Mouse (Mus musculus) lung, postnatal 0 days (tissue): ENCODE measurements around the gene Mettl18. TPM values are rescaled to one million over a fixed set of nuclear protein-coding genes. Genes with fewer than 3 reads are reported as not detected.
A peak's percentile ranks its signal among the peaks of the same experiment; 100 is the strongest.

Experiments used
- ATAC-seq: fragments of 200-750 bp; cut with Nextera tagmentation; 2 replicates; pipeline ENCODE4 v1.8.0; 2017; ENCODE audit warnings: moderate library complexity
- DNase-seq: peaks from one replicate; pipeline ENCODE4 v3.0.0-alpha.2; 2016; ENCODE audit warnings: low spot score
- H3K27ac ChIP-seq: fragments of 300-500 bp; sonication (generic); 2 replicates; pipeline ENCODE4 v1.5.1; 2014; ENCODE audit warnings: antibody characterized with exemption, mild to moderate bottlenecking, low read length, mixed read lengths
- H3K27me3 ChIP-seq: fragments of 300-500 bp; sonication (generic); replicated peaks from 2 replicates; pipeline ENCODE4 v1.6.1; 2014; ENCODE audit warnings: low read length, mixed read lengths; ENCODE audit not compliant: insufficient read depth
- H3K36me3 ChIP-seq: fragments of 300-500 bp; sonication (generic); 2 replicates; pipeline ENCODE4 v1.6.1; 2014; ENCODE audit warnings: low read length, mixed read lengths; ENCODE audit not compliant: insufficient read depth
- H3K4me1 ChIP-seq: fragments of 300-500 bp; sonication (generic); 2 replicates; pipeline ENCODE4 v1.6.1; 2014; ENCODE audit warnings: antibody characterized with exemption, low read depth, low read length, mixed read lengths; ENCODE audit not compliant: insufficient read depth
- H3K4me2 ChIP-seq: fragments of 300-500 bp; sonication (generic); replicated peaks from 2 replicates; pipeline ENCODE4 v1.6.1; 2014; ENCODE audit warnings: low read depth, mild to moderate bottlenecking, low read length, moderate library complexity, mixed read lengths
- H3K4me3 ChIP-seq: fragments of 300-500 bp; sonication (generic); 2 replicates; pipeline ENCODE4 v1.5.1; 2014; ENCODE audit warnings: low read depth, low read length
- H3K9ac ChIP-seq: fragments of 300-500 bp; sonication (generic); replicated peaks from 2 replicates; pipeline ENCODE4 v1.6.1; 2014; ENCODE audit warnings: low read depth, mild to moderate bottlenecking
- H3K9me3 ChIP-seq: fragments of 300-500 bp; sonication (generic); 2 replicates; pipeline ENCODE4 v1.6.1; 2016; ENCODE audit warnings: low read length, mixed read lengths
- CTCF ChIP-seq: IDR thresholded peaks from 2 replicates; pipeline ENCODE4 v1.5.1; 2016; ENCODE audit warnings: antibody characterized with exemption, mild to moderate bottlenecking
- EP300 ChIP-seq: IDR thresholded peaks from 2 replicates; pipeline ENCODE4 v1.6.1; 2016; ENCODE audit warnings: antibody characterized with exemption, mild to moderate bottlenecking, control low read depth
- WGBS: fragments of 180-500 bp; shearing (Covaris S2); extraction: QIAGEN DNeasy Blood & Tissue Kit; methylation state at CpG from one replicate; pipeline ENCODE4 v1.1.7; 2014; 5-methylcytosine and 5-hydroxymethylcytosine counted together
- polyA plus RNA-seq: library from polyadenylated mRNA; unstranded; fragments of >200 nt; fragmentation: Nextera tagmentation; extraction: Ambion mirVana; gene quantifications from 2 replicates; pipeline ENCODE4 v1.2.1, GENCODE M21; 2015

Gene Mettl18
- polyA plus RNA-seq, 1 experiment from 2014 or later, result 5.4 TPM

DNA sequence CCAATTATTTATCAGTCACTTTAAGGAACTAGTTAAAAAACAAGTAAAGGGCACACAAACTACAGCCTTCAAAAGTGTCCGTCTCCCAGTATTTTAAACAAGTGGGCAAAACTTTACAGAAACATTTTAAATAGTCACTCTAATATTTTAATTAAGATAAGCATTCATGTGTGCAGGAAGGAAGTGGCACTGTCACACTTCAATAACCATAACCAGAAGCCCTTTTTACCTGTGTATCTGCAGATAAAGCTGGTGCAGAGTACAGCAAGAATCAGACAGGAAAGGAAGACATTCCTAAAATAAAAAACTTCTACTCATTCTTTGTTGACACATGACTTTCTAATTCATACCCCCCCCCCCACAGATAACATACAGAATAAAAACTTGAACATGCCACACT is 18.2 kb upstream of the Mettl18 start:
- Histone ChIP-seq H3K27me3 (no peaks in the 10 kb centered on the region), H3K27ac (no peak overlapping the region), H3K9ac (no peak overlapping the region), H3K9me3 (no peaks in the 10 kb centered on the region), H3K4me1 (no peaks in the 10 kb centered on the region), H3K4me3 (no peak overlapping the region), H3K36me3 (no peaks in the 10 kb centered on the region), H3K4me2 (no peak overlapping the region)
- TF ChIP-seq EP300 (no peak), CTCF (no peak)
- DNase-seq (no peak), ATAC-seq (no peak)
- 77% methylated on average over 1 of the region's 1 CpGs for WGBS

DNA sequence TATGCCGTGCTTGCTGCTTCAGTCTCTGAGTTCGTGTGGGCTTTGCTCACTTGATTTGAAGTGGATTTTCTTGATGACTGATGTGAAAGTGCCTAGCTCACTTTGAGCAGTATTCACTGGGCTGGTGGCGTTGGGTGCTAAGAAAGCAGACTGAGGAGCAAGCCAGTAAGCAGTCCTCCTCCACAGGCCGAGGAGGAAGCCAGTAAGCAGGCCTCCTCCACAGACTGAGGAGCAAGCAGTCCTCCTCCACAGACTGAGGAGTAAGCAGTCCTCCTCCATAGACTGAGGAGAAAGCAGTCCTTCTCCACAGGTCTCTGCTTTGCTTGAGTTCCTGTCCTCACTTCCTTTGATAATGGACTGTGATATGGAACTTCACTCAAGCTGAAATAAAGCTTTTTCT is 2.3 kb upstream of the Mettl18 start:
- H3K36me3 ChIP-seq, result no peaks in the 10 kb centered on the region
- no peak overlapping the region for H3K4me3 ChIP-seq
- no peak overlapping the region for H3K27ac ChIP-seq
- TF ChIP-seq CTCF, result no peak
- TF ChIP-seq EP300, result no peak
- WGBS, result 75% methylated on average over 4 of the region's 4 CpGs
- H3K27me3 ChIP-seq, result no peaks in the 10 kb centered on the region
- no peaks in the 10 kb centered on the region for H3K4me1 ChIP-seq
- DNase-seq, result no peak
- no peak overlapping the region for H3K4me2 ChIP-seq
- no peak overlapping the region for H3K9ac ChIP-seq
- ATAC-seq, result no peak
- H3K9me3 ChIP-seq, result no peaks in the 10 kb centered on the region

GRCm38 (mm10) chr1:163994173-163994720 is 442 bp upstream of the Mettl18 start:
- H3K36me3 ChIP-seq, result no peaks in the 10 kb centered on the region
- TF ChIP-seq CTCF (no peak), EP300 (no peak)
- H3K27me3 ChIP-seq, result no peaks in the 10 kb centered on the region
- H3K27ac ChIP-seq, result peak overlapping the region; percentile 72; the same call in 1 of the 2 replicates
- peak overlapping the region; percentile 70 for H3K4me3 ChIP-seq
- DNase-seq (peak; percentile 6), ATAC-seq (peak; percentile 69)
- WGBS, result 1% methylated on average over 38 of the region's 38 CpGs
- peak overlapping the region; percentile 76 for H3K4me2 ChIP-seq
- peak overlapping the region; percentile 74 for H3K9ac ChIP-seq
- no peaks in the 10 kb centered on the region for H3K4me1 ChIP-seq
- H3K9me3 ChIP-seq, result no peaks in the 10 kb centered on the region

DNA sequence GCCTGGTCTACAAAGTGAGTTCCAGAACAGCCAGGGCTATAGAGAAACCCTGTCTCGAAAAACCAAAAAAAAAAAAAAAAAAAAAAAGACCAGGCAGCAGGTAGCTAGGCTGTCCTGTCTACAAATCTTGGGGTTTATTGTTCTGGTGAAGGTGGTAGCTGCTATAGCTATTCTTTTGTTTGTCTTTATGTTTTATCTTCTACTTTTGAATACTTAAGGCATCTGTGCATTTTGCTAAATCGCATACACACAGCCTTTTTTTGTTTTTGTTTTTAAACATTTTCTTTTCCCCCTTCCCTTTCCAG is 872 bp downstream of the Mettl18 start:
- Histone ChIP-seq H3K27ac (no peak overlapping the region), H3K4me2 (peak overlapping the region; percentile 76), H3K4me1 (no peaks in the 10 kb centered on the region), H3K9ac (0 out of 2 replicates have a peak overlapping the region, but pooled peaks have one; percentile 74), H3K36me3 (no peaks in the 10 kb centered on the region), H3K4me3 (no peak overlapping the region), H3K9me3 (no peaks in the 10 kb centered on the region), H3K27me3 (no peaks in the 10 kb centered on the region)
- TF ChIP-seq EP300 (no peak), CTCF (no peak)
- ATAC-seq (no peak), DNase-seq (no peak)
- WGBS, result 83% methylated on average over 1 of the region's 2 CpGs

DNA sequence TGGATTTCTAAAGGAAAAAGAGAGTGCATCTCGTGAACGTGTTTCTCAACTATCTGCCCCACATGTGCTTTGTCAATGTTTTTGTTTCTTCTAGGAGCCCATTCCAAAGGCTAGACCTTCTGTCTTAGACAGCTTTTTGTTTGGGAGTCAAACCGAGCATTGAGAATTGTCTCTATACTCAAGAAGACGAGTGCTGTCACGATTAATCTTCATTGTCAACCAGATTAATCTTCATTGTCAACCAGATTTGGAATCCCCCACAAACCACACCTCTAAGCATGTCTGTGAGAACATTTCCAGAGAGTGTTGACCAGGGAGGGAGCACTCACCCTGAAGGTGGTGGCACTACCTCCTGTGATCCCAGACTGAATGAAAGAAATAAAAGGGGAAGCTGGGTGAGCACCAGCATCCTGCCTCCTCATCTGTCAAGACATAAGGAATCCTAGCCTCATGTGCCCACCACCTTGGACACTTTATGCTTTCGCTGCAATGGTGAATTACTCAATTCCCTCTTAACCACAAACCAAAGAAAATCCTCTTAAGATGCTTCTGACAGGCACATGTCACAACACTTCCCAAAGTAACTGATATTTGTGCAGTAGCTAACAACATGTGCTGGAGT is 7.3 kb downstream of the Mettl18 start:
- H3K9ac ChIP-seq, result no peak overlapping the region
- ATAC-seq (no peak), DNase-seq (no peak)
- TF ChIP-seq CTCF, result no peak
- no peak for TF ChIP-seq EP300
- H3K27me3 ChIP-seq, result no peaks in the 10 kb centered on the region
- 68% methylated on average over 6 of the region's 6 CpGs for WGBS
- H3K4me2 ChIP-seq, result no peak overlapping the region
- no peak overlapping the region for H3K4me3 ChIP-seq
- no peaks in the 10 kb centered on the region for H3K36me3 ChIP-seq
- H3K4me1 ChIP-seq, result no peaks in the 10 kb centered on the region
- no peaks in the 10 kb centered on the region for H3K9me3 ChIP-seq
- H3K27ac ChIP-seq, result no peak overlapping the region

- DNase-seq (no peak), ATAC-seq (no peak)
- Histone ChIP-seq H3K27me3 (no peaks in the 10 kb centered on the region), H3K4me3 (no peak overlapping the region), H3K4me1 (no peaks in the 10 kb centered on the region), H3K9ac (no peak overlapping the region), H3K36me3 (no peaks in the 10 kb centered on the region), H3K27ac (no peak overlapping the region), H3K9me3 (no peaks in the 10 kb centered on the region), H3K4me2 (no peak overlapping the region)
- WGBS, result 76% methylated on average over 3 of the region's 3 CpGs
- no peak for TF ChIP-seq EP300
- no peak for TF ChIP-seq CTCF
These were observed 9.6 kb downstream of the Mettl18 start for GRCm38 (mm10) chr1:164004311-164004710.
